Mouse (Mus musculus) embryonic facial prominence, embryonic 15.5 days (tissue): ENCODE data around the gene Gpr55. TPM values are rescaled to one million over a fixed set of nuclear protein-coding genes. Genes with fewer than 3 reads are reported as not detected.
"Not testable (repeated sequence)": the region's sequence is repeated elsewhere in the genome, so short reads cannot be mapped to it uniquely, and the experiment has no call there.

Experiments used
- ATAC-seq: fragments of 200-750 bp; cut with Nextera tagmentation; 2 replicates; pipeline ENCODE4 v1.8.0; 2017; ENCODE audit warnings: low read depth, moderate TSS enrichment; ENCODE audit not compliant: insufficient number of reproducible peaks, low FRiP score, low TSS enrichment
- H3K27ac ChIP-seq: fragments of 300-500 bp; sonication (generic); replicated peaks from 2 replicates; pipeline ENCODE4 v1.5.1; 2015; ENCODE audit warnings: mild to moderate bottlenecking, inconsistent platforms
- H3K27me3 ChIP-seq: fragments of 300-500 bp; sonication (generic); 2 replicates; pipeline ENCODE4 v1.6.1; 2015; ENCODE audit warnings: inconsistent platforms
- H3K36me3 ChIP-seq: fragments of 300-500 bp; sonication (generic); 2 replicates; pipeline ENCODE4 v1.6.1; 2015; ENCODE audit warnings: mild to moderate bottlenecking, inconsistent platforms
- H3K4me1 ChIP-seq: fragments of 300-500 bp; sonication (generic); 2 replicates; pipeline ENCODE4 v1.6.1; 2015; ENCODE audit warnings: inconsistent platforms
- H3K4me2 ChIP-seq: fragments of 300-500 bp; sonication (generic); replicated peaks from 2 replicates; pipeline ENCODE4 v1.6.1; 2015; ENCODE audit warnings: mild to moderate bottlenecking, inconsistent platforms
- H3K4me3 ChIP-seq: fragments of 300-500 bp; sonication (generic); replicated peaks from 2 replicates; pipeline ENCODE4 v1.5.1; 2015; ENCODE audit warnings: mild to moderate bottlenecking, inconsistent platforms
- H3K9ac ChIP-seq: fragments of 300-500 bp; sonication (generic); 2 replicates; pipeline ENCODE4 v1.6.1; 2015; ENCODE audit warnings: inconsistent platforms
- H3K9me3 ChIP-seq: fragments of 300-500 bp; sonication (generic); replicated peaks from 2 replicates; pipeline ENCODE4 v1.6.1; 2016; ENCODE audit warnings: inconsistent platforms
- WGBS: fragments of 180-500 bp; shearing (Covaris S2); methylation state at CpG from one replicate; pipeline ENCODE4 v1.1.7; 2015; 5-methylcytosine and 5-hydroxymethylcytosine counted together
- polyA plus RNA-seq: library from polyadenylated mRNA; unstranded; fragments of >200 nt; fragmentation: Nextera tagmentation; extraction: Ambion mirVana; gene quantifications from 2 replicates; pipeline ENCODE4 v1.2.1, GENCODE M21; 2015

The Gpr55 gene
- polyA plus RNA-seq: 0.19 and 0.26 TPM in 2 replicates

GRCm38 (mm10) chr1:85960873-85961272 lies at the start of gene Gpr55:
Gene Gpr55 (minus strand): TSS chr1:85961007.
- WGBS: 74% methylated on average over 5 of the region's 5 CpGs
- peaks cover 29% of the 10 kb centered on the region for H3K4me1 ChIP-seq
- no peaks in the 10 kb centered on the region for H3K36me3 ChIP-seq
- H3K27ac ChIP-seq: peak within 1 kb of the TSS; percentile 63; the same call in 1 of the 2 replicates
- no peak within 1 kb of the TSS for H3K9ac ChIP-seq
- H3K4me2 ChIP-seq: no peak within 1 kb of the TSS
- H3K27me3 ChIP-seq: no peaks in the 10 kb centered on the region
- ATAC-seq: no peak
- no peak within 1 kb of the TSS for H3K4me3 ChIP-seq
- no peaks in the 10 kb centered on the region for H3K9me3 ChIP-seq

- Histone ChIP-seq H3K9me3 (no peaks in the 10 kb centered on the region), H3K27me3 (no peaks in the 10 kb centered on the region), H3K9ac (no peak overlapping the region), H3K4me1 (no peaks in the 10 kb centered on the region), H3K4me2 (0 out of 2 replicates have a peak overlapping the region, but pooled peaks have one; percentile 32), H3K27ac (no peak overlapping the region), H3K4me3 (no peak overlapping the region), H3K36me3 (no peaks in the 10 kb centered on the region)
- ATAC-seq: peak; percentile 19; the same call in 1 of the 2 replicates
- WGBS: under 1% methylated on average over 7 of the region's 7 CpGs
Measured at GRCm38 (mm10) chr1:86007778-86008177, 47.0 kb upstream of the Gpr55 start.

GRCm38 (mm10) chr1:86006040-86006439 lies 45.2 kb upstream of the Gpr55 start:
- Histone ChIP-seq H3K36me3 (no peaks in the 10 kb centered on the region), H3K27ac (no peak overlapping the region), H3K9me3 (no peaks in the 10 kb centered on the region), H3K9ac (no peak overlapping the region), H3K4me2 (no peak overlapping the region), H3K4me1 (no peaks in the 10 kb centered on the region), H3K27me3 (no peaks in the 10 kb centered on the region), H3K4me3 (no peak overlapping the region)
- 86% methylated on average over 6 of the region's 6 CpGs for WGBS
- no peak for ATAC-seq

GRCm38 (mm10) chr1:86005540-86005939 lies 44.7 kb upstream of the Gpr55 start:
- Histone ChIP-seq H3K27ac (no peak overlapping the region), H3K9ac (no peak overlapping the region), H3K4me3 (no peak overlapping the region), H3K4me1 (no peaks in the 10 kb centered on the region), H3K27me3 (no peaks in the 10 kb centered on the region), H3K9me3 (no peaks in the 10 kb centered on the region), H3K4me2 (no peak overlapping the region), H3K36me3 (no peaks in the 10 kb centered on the region)
- 83% methylated on average over 10 of the region's 10 CpGs for WGBS
- ATAC-seq: no peak

- Histone ChIP-seq H3K27me3 (no peaks in the 10 kb centered on the region), H3K27ac (no peak overlapping the region), H3K4me3 (no peak overlapping the region), H3K9me3 (no peaks in the 10 kb centered on the region), H3K4me1 (0 out of 2 replicates have a peak, but pooled peaks cover 5% of the 10 kb centered on the region), H3K36me3 (no peaks in the 10 kb centered on the region), H3K9ac (no peak overlapping the region), H3K4me2 (no peak overlapping the region)
- 77% methylated on average over 18 of the region's 18 CpGs for WGBS
- no peak for ATAC-seq
Measured at GRCm38 (mm10) chr1:85999853-86000570, 39.2 kb upstream of the Gpr55 start.

GRCm38 (mm10) chr1:85998012-85998411 lies 37.2 kb upstream of the Gpr55 start:
- ATAC-seq: no peak
- H3K4me2 ChIP-seq: no peak overlapping the region
- 0 out of 2 replicates have a peak, but pooled peaks cover 5% of the 10 kb centered on the region for H3K4me1 ChIP-seq
- WGBS: 66% methylated on average over 4 of the region's 4 CpGs
- H3K27ac ChIP-seq: no peak overlapping the region
- H3K36me3 ChIP-seq: no peaks in the 10 kb centered on the region
- H3K9ac ChIP-seq: no peak overlapping the region
- no peaks in the 10 kb centered on the region for H3K9me3 ChIP-seq
- no peak overlapping the region for H3K4me3 ChIP-seq
- no peaks in the 10 kb centered on the region for H3K27me3 ChIP-seq

GRCm38 (mm10) chr1:85997221-85997620 lies 36.4 kb upstream of the Gpr55 start:
- no peaks in the 10 kb centered on the region for H3K27me3 ChIP-seq
- no peak overlapping the region for H3K4me3 ChIP-seq
- H3K4me1 ChIP-seq: 0 out of 2 replicates have a peak, but pooled peaks cover 5% of the 10 kb centered on the region
- H3K9ac ChIP-seq: no peak overlapping the region
- no peaks in the 10 kb centered on the region for H3K9me3 ChIP-seq
- no peak overlapping the region for H3K4me2 ChIP-seq
- 92% methylated on average over 1 of the region's 1 CpGs for WGBS
- ATAC-seq: no peak
- no peaks in the 10 kb centered on the region for H3K36me3 ChIP-seq
- no peak overlapping the region for H3K27ac ChIP-seq

DNA sequence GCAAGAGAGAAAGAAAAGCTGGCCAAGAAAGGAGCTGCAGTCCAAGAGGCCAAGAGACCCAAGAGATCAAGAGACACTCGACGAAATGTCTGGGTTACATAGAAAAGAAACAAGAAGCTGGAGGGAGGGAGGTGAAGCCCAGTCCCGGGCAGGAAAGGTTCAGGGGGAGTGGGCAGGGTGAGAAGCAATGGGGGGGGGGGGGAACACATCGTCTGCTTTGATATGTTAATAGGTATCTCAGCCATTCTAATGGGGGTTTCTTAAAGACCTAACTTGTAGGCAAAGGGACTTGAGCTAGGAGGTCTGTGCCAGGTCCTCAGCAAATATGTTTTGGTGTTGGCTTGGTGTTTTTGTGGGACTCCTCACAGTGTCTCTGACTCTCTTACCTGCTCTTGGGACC lies 32.7 kb upstream of the Gpr55 start:
- Histone ChIP-seq H3K27ac (no peak overlapping the region), H3K4me1 (no peaks in the 10 kb centered on the region), H3K9me3 (no peaks in the 10 kb centered on the region), H3K4me3 (no peak overlapping the region), H3K36me3 (no peaks in the 10 kb centered on the region), H3K27me3 (no peaks in the 10 kb centered on the region), H3K4me2 (no peak overlapping the region), H3K9ac (no peak overlapping the region)
- no peak for ATAC-seq
- WGBS: 67% methylated on average over 4 of the region's 4 CpGs

GRCm38 (mm10) chr1:85992175-85992574 lies 31.4 kb upstream of the Gpr55 start:
- 79% methylated on average over 9 of the region's 9 CpGs for WGBS
- Histone ChIP-seq H3K27me3 (no peaks in the 10 kb centered on the region), H3K36me3 (no peaks in the 10 kb centered on the region), H3K9ac (no peak overlapping the region), H3K4me1 (no peaks in the 10 kb centered on the region), H3K9me3 (no peaks in the 10 kb centered on the region), H3K4me3 (no peak overlapping the region), H3K4me2 (no peak overlapping the region), H3K27ac (no peak overlapping the region)
- ATAC-seq: no peak

GRCm38 (mm10) chr1:85988882-85989281 lies 28.1 kb upstream of the Gpr55 start:
- H3K9me3 ChIP-seq, H3K4me3 ChIP-seq, H3K9ac ChIP-seq, H3K4me1 ChIP-seq, H3K27me3 ChIP-seq, H3K4me2 ChIP-seq, H3K27ac ChIP-seq, H3K36me3 ChIP-seq, ATAC-seq: not testable (repeated sequence)
- 83% methylated on average over 4 of the region's 4 CpGs for WGBS

GRCm38 (mm10) chr1:85988351-85988750 lies 27.5 kb upstream of the Gpr55 start:
- no peaks in the 10 kb centered on the region for H3K9me3 ChIP-seq
- H3K27me3 ChIP-seq: no peaks in the 10 kb centered on the region
- no peak overlapping the region for H3K4me3 ChIP-seq
- WGBS: 75% methylated on average over 4 of the region's 4 CpGs
- H3K9ac ChIP-seq: no peak overlapping the region
- H3K27ac ChIP-seq: no peak overlapping the region
- no peaks in the 10 kb centered on the region for H3K36me3 ChIP-seq
- no peak overlapping the region for H3K4me2 ChIP-seq
- H3K4me1 ChIP-seq: no peaks in the 10 kb centered on the region
- no peak for ATAC-seq

DNA sequence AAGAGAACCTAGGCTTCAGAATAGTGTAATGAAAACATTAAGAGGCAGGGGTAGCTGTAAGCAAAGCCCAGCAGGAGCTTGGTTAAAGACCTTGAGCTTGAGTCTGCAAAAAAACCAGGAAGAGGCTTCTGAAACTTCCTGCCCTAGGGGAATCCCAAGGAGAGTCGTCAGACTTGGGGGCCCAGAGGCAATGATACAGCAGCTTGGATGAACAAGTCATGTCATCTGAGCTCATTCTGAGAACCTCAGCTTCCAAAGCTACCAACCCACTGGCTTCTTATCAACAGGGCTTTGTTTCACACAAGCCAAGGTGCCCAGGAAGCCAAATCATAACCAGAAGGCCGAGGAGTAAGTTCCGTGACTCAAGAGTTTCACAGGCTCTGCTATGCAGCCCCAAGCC lies 25.0 kb upstream of the Gpr55 start:
- H3K4me3 ChIP-seq: no peak overlapping the region
- 68% methylated on average over 3 of the region's 3 CpGs for WGBS
- no peak overlapping the region for H3K4me2 ChIP-seq
- H3K27ac ChIP-seq: no peak overlapping the region
- ATAC-seq: no peak
- no peaks in the 10 kb centered on the region for H3K27me3 ChIP-seq
- H3K9ac ChIP-seq: no peak overlapping the region
- no peaks in the 10 kb centered on the region for H3K36me3 ChIP-seq
- no peaks in the 10 kb centered on the region for H3K4me1 ChIP-seq
- no peaks in the 10 kb centered on the region for H3K9me3 ChIP-seq
